Mouse (Mus musculus) heart, postnatal 0 days (tissue): Measurements from ENCODE around the gene Zfp827.

ENCODE experiments used
- CTCF ChIP-seq: IDR thresholded peaks from 2 replicates; pipeline ENCODE4 v1.5.1; 2016; ENCODE audit warnings: antibody characterized with exemption, control low read depth, low read depth
- EP300 ChIP-seq: IDR thresholded peaks from 2 replicates; pipeline ENCODE4 v1.6.1; 2016; ENCODE audit warnings: antibody characterized with exemption, low read depth

DNA sequence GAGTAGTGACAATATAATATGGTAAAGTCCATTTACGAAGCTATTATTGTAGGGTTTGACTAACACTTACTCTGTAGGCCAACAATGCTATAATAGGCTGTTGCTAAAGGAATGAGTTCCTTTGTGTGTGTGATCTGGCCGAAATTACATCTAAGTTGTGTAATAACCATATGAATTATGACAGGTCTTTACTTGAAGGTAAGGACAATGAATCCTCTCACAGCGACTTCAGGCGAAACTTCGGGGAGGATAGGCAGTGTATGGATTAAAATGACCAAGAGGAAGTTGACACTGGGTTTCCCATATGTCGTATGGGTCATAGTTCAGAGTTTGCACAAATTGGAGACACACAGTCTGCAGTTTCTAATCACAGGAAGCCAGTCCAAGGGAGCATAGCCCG is 9.3 kb downstream of the Zfp827 start:
- TF ChIP-seq CTCF (no peak), EP300 (no peak)
